Mouse (Mus musculus): ENCODE data around the gene Pgm5.
"Not testable (repeated sequence)": the region's sequence is repeated elsewhere in the genome, so short reads cannot be mapped to it uniquely, and the experiment has no call there.

The Pgm5 gene

DNA sequence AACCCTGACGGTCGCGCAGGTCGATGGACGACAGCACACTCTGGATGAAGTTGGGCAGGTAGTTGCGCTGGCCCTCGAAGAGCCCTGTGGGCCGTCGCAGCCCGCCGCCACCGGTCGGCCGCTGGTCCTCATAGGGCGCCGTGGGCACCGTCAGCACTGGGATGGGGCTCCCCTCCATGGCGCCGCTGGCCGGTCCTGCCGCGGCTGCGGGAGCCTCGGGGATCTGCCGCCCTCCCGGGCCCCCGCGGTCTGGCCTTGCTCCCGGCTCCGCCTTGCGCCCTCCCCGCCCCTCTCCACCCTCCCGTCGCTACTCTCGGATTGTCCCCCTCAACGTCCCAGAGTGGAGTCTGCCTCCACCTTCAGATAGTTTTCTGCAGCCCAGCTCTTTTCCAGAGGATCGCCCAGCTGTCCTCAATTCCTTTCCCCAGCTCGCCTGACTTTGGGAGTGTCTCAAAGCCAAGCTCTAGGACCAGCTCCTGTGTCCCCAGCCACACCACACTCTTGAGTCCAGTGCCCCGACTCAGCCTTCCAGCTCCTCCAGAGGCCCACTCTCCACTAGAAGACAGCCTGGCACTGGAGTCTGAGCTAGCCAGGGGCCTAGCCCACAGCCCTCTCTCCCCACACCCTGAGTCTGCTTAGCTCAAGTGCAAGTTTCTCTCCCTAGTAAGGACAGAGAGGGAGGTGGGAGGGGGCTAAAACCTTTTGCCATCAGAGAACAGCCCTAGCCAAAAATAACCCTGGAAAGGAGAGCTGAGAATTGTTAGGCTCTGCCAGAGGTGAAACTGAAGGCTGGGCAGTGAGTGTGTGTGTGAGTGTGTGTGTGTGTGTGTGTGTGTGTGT is at the start of gene Pgm5:
Gene Pgm5 (minus strand): TSS at position 244 of the 840 bp plus-strand sequence.
- no peak for DNase-seq (ENCODE audit: low spot score in 2 of 2)

GRCm38 (mm10) chr19:24908385-24909155 is 46.9 kb upstream of the Pgm5 start:
- DNase-seq (ENCODE audit: low spot score in 2 of 2): no peak

DNA sequence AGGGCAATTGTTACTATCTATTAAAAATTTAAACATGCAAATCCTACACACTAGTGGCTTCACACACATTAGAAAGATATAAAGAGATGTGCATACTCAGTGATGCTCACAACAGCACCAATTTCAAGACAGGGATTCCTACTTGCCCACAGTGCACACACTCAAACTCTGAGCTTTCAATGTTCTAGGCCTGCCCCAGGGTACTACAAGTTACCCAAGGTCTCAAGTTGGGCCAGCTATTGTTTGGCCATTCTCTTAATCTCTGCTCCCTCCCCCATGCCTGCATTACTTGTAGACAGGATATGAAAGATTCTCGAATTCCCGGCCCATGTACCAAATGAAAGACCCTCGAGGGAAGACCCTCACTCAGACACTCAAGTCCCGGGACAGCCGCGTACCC is 46.0 kb upstream of the Pgm5 start:
- no peak for DNase-seq (ENCODE audit: low spot score in 2 of 2)

GRCm38 (mm10) chr19:24902821-24903220 is 41.2 kb upstream of the Pgm5 start:
- DNase-seq (ENCODE audit: low spot score in 2 of 2): no peak

DNA sequence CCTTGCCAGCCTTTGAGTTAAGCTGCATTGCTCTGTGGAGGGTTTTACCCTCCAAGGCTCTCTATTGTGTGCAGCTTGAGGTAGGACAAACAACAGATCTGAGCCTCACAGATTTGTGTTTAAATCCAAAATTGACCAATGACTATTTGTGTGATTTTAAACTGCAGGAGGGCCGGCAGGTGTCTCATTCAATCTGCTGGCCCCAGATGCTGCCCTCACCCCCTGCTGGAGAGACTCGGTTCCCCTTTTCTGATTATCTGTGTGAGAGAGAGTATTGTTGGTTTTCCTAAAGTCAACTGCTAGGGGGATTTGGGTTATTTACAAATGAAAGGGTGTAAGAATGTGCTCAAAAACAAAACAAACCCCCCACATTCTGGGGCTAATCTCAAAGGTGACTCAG is 40.6 kb upstream of the Pgm5 start:
- DNase-seq (ENCODE audit: low spot score in 2 of 2): no peak

DNA sequence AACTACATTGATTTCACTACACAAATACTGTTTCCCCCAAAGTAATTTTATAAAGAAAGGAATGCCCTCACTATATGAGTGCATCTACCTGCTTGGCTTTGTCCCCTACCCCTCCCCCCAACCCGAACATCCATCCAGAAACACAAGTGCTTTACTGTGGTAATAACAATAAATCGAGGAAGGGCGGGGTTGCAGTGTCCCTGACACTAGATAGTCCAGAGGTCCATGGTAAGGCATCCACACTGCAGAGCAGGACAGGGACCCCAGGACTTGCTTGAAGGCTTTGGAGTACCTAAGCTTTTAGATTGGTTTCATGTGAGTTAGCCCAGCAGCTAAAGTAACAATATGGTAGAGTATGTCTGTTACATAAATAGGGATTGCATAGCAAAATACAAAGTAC is 40.0 kb upstream of the Pgm5 start:
- DNase-seq (ENCODE audit: low spot score in 2 of 2): no peak

- no peak for DNase-seq (ENCODE audit: low spot score in 2 of 2)
Observed at GRCm38 (mm10) chr19:24900581-24901220, 39.0 kb upstream of the Pgm5 start, which contains the start of gene Foxd4. Foxd4 (minus strand) TSS chr19:24901197.

DNA sequence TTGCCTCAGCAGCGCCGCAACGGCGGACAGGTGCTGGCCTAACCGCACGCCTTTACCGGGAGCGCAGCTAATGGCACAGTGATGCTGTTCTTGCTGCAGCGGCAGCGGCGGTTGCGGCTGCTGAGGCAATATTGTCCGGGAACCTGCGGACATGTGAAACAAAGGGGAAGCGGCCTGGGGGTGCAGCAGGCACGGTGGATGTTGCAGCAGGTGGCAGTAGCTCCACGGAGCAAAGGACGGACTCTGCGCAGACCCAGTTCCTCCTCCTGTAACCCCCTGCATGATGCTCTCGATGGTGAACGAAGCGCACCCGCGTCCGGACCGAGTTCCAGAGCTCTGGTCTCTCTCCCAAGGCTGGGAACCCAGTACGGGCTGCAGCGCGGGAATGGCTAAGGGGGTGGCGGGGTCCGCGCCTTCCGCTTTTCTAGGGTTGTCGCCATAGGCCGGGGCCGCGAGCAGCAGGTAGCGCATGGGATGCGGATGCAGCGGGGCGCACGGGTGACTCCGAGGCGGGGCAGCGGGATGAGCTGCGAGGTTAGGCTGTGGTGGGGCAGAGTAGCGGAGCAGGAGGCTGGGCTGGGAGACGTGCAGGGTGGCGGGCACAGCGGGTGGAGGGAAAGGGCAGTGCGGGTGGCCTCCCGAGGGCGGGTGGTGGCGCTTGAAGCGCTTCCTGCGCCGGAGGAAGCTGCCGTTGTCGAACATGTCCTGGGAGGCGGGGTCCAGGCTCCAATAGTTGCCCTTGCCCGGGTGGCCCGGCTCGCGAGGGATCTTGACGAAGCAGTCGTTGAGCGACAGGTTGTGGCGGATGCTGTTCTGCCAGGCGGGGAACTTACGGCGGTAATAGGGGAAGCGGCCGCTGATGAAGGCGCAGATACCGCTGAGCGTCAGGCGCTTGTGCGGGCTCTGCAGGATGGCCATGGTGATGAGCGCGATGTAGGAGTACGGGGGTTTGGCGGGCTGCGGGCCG is 38.2 kb upstream of the Pgm5 start:
- no peak for DNase-seq (ENCODE audit: low spot score in 2 of 2)

GRCm38 (mm10) chr19:24898737-24899577 is 37.3 kb upstream of the Pgm5 start:
- peak; percentile 13 to 17 for DNase-seq (ENCODE audit: low spot score in 2 of 2)

GRCm38 (mm10) chr19:24897896-24898736 is 36.5 kb upstream of the Pgm5 start:
- DNase-seq (ENCODE audit: low spot score in 2 of 2): peak in 1 of 2 experiments; percentile 8

DNA sequence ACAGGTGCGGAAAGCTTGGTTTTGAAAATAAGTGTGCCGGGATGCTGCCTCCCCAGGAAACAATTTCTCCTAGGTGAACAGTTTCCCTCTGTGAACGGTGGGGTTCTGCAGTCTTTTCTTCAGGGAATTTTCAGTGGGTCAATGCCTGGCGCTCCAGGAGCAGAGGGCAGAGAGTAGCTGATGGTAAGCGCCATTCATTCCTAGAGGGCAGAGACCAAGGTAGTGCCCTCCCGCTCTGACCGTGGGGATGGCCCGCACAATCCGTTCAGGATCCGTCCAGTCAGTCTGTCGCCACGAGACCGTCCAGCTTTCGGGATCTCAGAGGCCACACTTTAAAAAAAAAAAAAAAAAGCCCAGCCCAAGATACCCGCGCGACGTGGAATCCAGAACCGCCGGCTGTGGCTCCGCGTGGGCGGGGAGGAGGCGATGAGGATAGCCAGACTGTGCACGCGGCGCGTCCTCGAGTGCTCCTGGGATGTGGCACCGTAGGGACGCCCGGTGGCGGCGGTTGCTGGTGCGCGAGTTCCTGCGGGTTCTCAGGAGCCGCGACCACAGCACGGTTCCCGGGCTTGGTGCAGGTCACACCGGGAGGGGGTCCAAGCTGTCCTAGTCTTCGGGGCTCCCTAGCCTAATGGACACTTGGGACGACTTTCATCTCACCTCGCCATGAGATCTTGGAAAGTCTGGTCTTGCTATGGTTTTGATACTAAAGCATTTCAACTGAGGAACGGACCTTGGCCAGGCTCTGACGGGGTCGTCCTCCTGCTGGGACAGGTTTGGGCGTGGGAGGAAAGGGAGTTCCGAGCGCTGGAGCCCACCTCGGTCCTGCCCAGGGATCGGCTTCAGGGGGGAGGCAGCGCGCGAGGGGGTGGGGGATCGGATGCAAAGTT is 35.6 kb upstream of the Pgm5 start:
- no peak for DNase-seq (ENCODE audit: low spot score in 2 of 2)

- DNase-seq (ENCODE audit: low spot score in 2 of 2): no peak
Observed at GRCm38 (mm10) chr19:24896536-24896935, 34.9 kb upstream of the Pgm5 start.

- no peak for DNase-seq (ENCODE audit: low spot score in 2 of 2)
Observed at GRCm38 (mm10) chr19:24886888-24887287, 25.2 kb upstream of the Pgm5 start.

GRCm38 (mm10) chr19:24885504-24885903 is 23.8 kb upstream of the Pgm5 start:
- DNase-seq (ENCODE audit: low spot score in 2 of 2): peak; percentile 23 to 74

DNA sequence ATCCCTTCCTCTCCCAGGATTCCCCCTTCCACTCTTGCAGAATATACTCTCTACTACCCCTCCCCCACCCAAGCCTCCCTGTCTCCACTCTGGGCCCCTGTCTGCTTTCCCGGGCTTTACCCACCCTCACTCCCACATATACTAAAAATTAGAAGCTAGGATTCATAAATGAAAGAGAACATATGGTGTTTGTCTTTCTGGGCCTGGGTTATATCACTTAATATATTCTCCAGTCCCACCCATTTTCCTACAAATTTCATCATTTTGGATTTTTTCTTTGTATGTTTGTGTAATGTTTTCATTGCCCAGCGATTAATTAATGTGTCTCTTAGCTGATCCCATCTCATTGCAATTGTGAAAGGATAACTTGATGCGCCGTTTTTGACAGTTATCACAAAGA is 19.6 kb upstream of the Pgm5 start:
- DNase-seq (ENCODE audit: low spot score in 2 of 2): no peak

DNA sequence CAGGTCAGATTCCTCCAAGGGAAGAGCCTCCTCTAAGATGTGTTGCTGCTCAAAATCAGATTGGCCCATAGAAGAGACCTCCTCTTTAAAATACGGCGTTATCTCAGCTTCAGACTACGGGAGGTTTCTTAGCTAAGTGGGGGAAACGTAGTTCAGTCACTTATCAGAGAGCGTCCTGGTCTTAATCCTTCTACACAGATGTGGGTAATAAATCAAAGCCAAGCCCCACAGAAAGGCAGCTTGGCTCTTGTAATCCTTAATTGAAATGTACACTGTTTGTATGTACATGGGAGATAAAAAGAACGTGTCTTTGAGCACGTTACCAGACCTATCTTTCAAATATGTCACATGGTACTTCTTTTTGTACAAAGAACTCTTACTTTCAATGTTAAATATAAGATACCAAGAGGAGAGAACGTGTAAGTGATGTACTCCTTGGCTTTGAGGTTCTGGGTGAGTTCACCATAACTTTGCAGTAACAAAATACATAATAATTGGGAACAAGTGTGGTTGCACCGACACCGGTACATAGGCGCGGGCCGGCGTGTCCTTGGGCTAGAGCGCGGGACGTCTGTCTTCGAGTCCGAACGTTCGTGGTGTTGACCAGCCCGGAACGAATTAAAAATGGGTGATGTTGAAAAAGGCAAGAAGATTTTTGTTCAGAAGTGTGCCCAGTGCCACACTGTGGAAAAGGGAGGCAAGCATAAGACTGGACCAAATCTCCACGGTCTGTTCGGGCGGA is 13.6 kb upstream of the Pgm5 start, which contains the start of gene Gm10053:
Gene Gm10053 (plus strand): TSS at position 558 of the 742 bp plus-strand sequence.
- DNase-seq (ENCODE audit: low spot score in 2 of 2): not testable (repeated sequence)

DNA sequence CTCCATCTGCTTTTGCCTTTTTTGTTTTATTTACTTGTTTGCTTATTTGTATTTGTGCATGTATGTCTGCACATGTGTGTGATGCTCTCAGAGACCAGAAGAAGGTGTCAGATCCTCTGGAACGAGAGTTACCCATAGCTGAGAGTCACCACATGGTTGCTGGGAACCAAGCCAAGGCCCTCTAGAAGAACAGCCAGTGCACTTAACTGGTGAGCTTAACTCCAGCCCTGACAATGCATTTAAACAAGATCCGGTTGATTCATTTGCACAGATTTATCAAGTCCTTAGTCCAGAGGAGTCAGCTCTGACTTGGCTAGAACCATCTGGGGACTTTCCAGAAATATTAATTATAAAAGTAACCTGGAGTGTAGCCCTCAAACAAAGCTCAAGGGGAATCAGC is 12.2 kb upstream of the Pgm5 start:
- no peak for DNase-seq (ENCODE audit: low spot score in 2 of 2)

All from frontal cortex, postnatal 36 days (tissue).